Mouse (Mus musculus): ENCODE measurements around the gene Tlr9. TPM values are rescaled to one million over a fixed set of nuclear protein-coding genes. Genes with fewer than 3 reads are reported as not detected.

Gene Tlr9
- total and polyA plus RNA-seq, 3 experiments = not detected

DNA sequence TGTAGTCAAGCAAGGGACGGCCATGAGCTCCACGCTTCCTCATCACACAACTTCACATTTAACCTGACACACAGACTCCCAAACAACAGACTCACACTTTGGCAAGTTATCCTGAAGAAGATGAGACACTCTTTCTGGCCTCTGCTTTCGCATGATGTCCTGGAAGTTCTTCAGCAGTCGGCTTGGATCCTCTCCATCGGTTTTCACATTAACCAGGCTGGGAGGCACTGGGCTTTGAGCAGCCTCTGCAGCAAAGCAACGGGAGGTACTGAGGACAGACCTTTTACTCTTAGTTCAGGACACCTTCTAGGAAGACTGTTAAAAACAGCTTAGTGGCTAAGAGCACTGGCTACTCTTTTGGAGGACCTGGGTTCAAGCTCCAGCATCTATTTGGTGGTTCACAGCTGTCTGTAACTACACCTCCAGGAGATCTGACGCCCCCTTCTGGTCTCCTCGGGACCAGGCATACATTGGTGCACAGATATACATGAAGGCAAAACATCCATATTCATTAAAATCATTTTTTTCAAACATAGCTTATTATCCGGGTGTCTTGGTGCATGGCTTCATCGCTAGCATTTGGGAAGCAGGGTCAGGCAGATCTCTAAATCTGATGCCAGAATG, 19.3 kb downstream of the Tlr9 start:
- no peaks in the 10 kb centered on the region for H3K27me3 ChIP-seq (ENCODE audit: control insufficient read depth in 1 of 2, insufficient read depth in 2 of 2, low read length in 2 of 2)
- no peak overlapping the region for H3K9ac ChIP-seq (ENCODE audit: control insufficient read depth, low read depth, low read length, poor library complexity, severe bottlenecking)
- TF ChIP-seq TCF12 (IDR thresholded peaks at IDR 0.05; ENCODE audit: low read depth, low read length) = no peak
- TF ChIP-seq CTCF (IDR thresholded peaks at IDR 0.05 in 2 of 3, conservative IDR thresholded peaks at IDR 0.05 in 1 of 3; ENCODE audit: control insufficient read depth in 1 of 3, insufficient read depth in 1 of 3, low read depth in 2 of 3, low read length in 3 of 3, poor library complexity in 1 of 3, severe bottlenecking in 1 of 3) = peak; percentile 28 to 42 (median 40); a peak in 5 of 6 replicates
- no peak for TF ChIP-seq ETS1 (IDR thresholded peaks at IDR 0.05; ENCODE audit: low read depth, low read length)
- TF ChIP-seq NRF1 (IDR thresholded peaks at IDR 0.05; ENCODE audit: insufficient read depth, low read depth, low read length, poor library complexity, severe bottlenecking) = no peak
- peak; percentile 33 for DNase-seq (ENCODE audit: low read depth, low spot score)
- no peak overlapping the region for H3K4me3 ChIP-seq (ENCODE audit: control insufficient read depth in 1 of 2, insufficient read depth in 1 of 2, low read depth in 2 of 2, low read length in 2 of 2)
- no peak overlapping the region for H3K27ac ChIP-seq (ENCODE audit: control insufficient read depth, low read depth, low read length)
- H3K4me1 ChIP-seq (ENCODE audit: control insufficient read depth in 1 of 2, insufficient read depth in 2 of 2, low read length in 2 of 2) = peaks cover 0 to 2% of the 10 kb centered on the region in 2 experiments; a peak in 1 of 4 replicates
- no peaks in the 10 kb centered on the region for H3K9me3 ChIP-seq (replicated peaks; ENCODE audit: insufficient read depth, low read length)
- H3K36me3 ChIP-seq (ENCODE audit: control insufficient read depth in 1 of 2, insufficient read depth in 2 of 2, low read length in 2 of 2) = peaks cover 0 to 7% of the 10 kb centered on the region in 2 experiments; a peak in 1 of 4 replicates
- H3K79me2 ChIP-seq (ENCODE audit: control insufficient read depth, insufficient read depth, low read length, poor library complexity) = no peaks in the 10 kb centered on the region

DNA sequence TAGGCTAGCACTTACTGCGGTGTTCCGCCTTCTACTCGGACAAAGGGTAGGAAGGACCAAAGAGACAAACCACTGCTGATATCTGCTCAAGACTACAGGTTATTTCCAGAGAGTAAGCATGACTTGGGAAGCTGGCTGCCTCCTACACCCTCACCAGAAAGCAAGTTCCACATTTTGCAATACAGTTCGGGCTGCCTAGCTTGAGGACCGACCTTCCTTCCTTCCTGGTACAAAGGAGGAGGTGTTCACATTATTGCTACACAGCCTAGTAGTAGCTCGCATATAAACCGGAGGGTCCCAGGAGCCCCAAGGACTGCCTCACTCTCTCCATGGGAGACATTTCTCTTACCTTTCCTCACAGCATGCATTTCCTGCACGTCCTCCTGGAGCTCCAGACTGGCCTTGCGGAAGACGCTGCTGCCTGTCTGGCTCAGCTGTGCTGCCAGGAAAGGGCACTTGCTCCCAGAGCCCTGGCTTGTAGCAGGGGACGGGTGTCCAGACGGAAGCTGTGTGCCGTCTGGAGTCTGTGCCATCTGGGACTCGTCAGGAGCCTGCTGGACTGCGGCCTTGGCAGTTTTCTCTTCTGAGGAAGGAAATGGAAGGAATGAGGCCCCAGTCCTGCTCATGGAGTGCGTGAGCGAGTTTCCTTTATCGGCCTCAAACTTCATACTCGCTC, 20.6 kb downstream of the Tlr9 start:
- Histone ChIP-seq H3K36me3 (ENCODE audit: control insufficient read depth in 1 of 2, insufficient read depth in 2 of 2, low read length in 2 of 2) (peaks cover 0 to 7% of the 10 kb centered on the region in 2 experiments; a peak in 1 of 4 replicates), H3K79me2 (ENCODE audit: control insufficient read depth, insufficient read depth, low read length, poor library complexity) (peaks cover 6% of the 10 kb centered on the region), H3K4me1 (ENCODE audit: control insufficient read depth in 1 of 2, insufficient read depth in 2 of 2, low read length in 2 of 2) (peaks cover 0 to 4% of the 10 kb centered on the region in 2 experiments; a peak in 1 of 4 replicates), H3K9me3 (replicated peaks; ENCODE audit: insufficient read depth, low read length) (no peaks in the 10 kb centered on the region), H3K27ac (ENCODE audit: control insufficient read depth, low read depth, low read length) (no peak overlapping the region), H3K9ac (ENCODE audit: control insufficient read depth, low read depth, low read length, poor library complexity, severe bottlenecking) (no peak overlapping the region), H3K4me3 (ENCODE audit: control insufficient read depth in 1 of 2, insufficient read depth in 1 of 2, low read depth in 2 of 2, low read length in 2 of 2) (no peak overlapping the region), H3K27me3 (ENCODE audit: control insufficient read depth in 1 of 2, insufficient read depth in 2 of 2, low read length in 2 of 2) (no peaks in the 10 kb centered on the region)
- TF ChIP-seq RCOR1 (IDR thresholded peaks at IDR 0.05; ENCODE audit: low read depth, low read length) (no peak), UBTF (IDR thresholded peaks at IDR 0.05; ENCODE audit: borderline replicate concordance, insufficient read depth, low read depth, low read length) (no peak), BHLHE40 (IDR thresholded peaks at IDR 0.05; ENCODE audit: borderline replicate concordance, low read depth, low read length) (no peak), ZNF384 (IDR thresholded peaks at IDR 0.05; ENCODE audit: low read depth, low read length) (no peak), ZC3H11A (IDR thresholded peaks at IDR 0.05; ENCODE audit: low read depth, low read length) (no peak), TCF12 (IDR thresholded peaks at IDR 0.05; ENCODE audit: low read depth, low read length) (no peak), ZKSCAN1 (IDR thresholded peaks at IDR 0.05; ENCODE audit: low read depth, low read length) (no peak), KAT2A (conservative IDR thresholded peaks at IDR 0.05; ENCODE audit: low read depth, low read length) (no peak), CHD1 (IDR thresholded peaks at IDR 0.05; ENCODE audit: low read depth, low read length) (no peak)
- no peak for DNase-seq (ENCODE audit: low read depth, low spot score)

Measured in MEL (cell line).